In genomic region chr7:65156514-65156911, GRCm38 (mm10) we compare ENCODE assay signal across 8 mouse cellular contexts. TPM values are rescaled to one million over a fixed set of nuclear protein-coding genes. Genes with fewer than 3 reads are reported as not detected.
DNase-seq lines count a peak whose midpoint lies in the region; ATAC-seq and TF ChIP-seq lines count a peak whose summit lies in the region.

Gene Fam189a1, minus strand, starts transcription at chr7:65156570.

- H3K4me3 ChIP-seq in forebrain, embryonic 13.5 days: peak within 1 kb of the TSS; percentile 61
- H3K4me3 ChIP-seq in intestine, postnatal 0 days (ENCODE audit: low read depth, low read length): peak within 1 kb of the TSS; percentile 54
- peak within 1 kb of the TSS; percentile 33 for H3K4me3 ChIP-seq in liver, embryonic 15.5 days (replicated peaks)

- peaks cover 55% of the 10 kb centered on the region for H3K27me3 ChIP-seq in forebrain, embryonic 13.5 days
- H3K27me3 ChIP-seq in intestine, postnatal 0 days (replicated peaks; ENCODE audit: control insufficient read depth, insufficient read depth, low read length): peaks cover 36% of the 10 kb centered on the region
- H3K27me3 ChIP-seq in liver, embryonic 15.5 days: peaks cover 64% of the 10 kb centered on the region

- H3K4me1 ChIP-seq in forebrain, embryonic 13.5 days: peaks cover 14% of the 10 kb centered on the region; the same call in 1 of the 2 replicates
- no peaks in the 10 kb centered on the region for H3K4me1 ChIP-seq in intestine, postnatal 0 days (replicated peaks; ENCODE audit: control insufficient read depth, insufficient read depth, low read length)
- H3K4me1 ChIP-seq in liver, embryonic 15.5 days (replicated peaks): no peaks in the 10 kb centered on the region

- under 1% methylated on average over 45 of the region's 50 CpGs for WGBS in forebrain, embryonic 13.5 days
- WGBS in intestine, postnatal 0 days: 0% methylated on average over 40 of the region's 50 CpGs
- WGBS in liver, embryonic 15.5 days (ENCODE audit: insufficient replicate concordance): under 1% methylated on average over 49 of the region's 50 CpGs

- H3K9me3 ChIP-seq in forebrain, embryonic 13.5 days (replicated peaks): no peaks in the 10 kb centered on the region
- no peaks in the 10 kb centered on the region for H3K9me3 ChIP-seq in intestine, postnatal 0 days (ENCODE audit: control insufficient read depth)
- H3K9me3 ChIP-seq in liver, embryonic 15.5 days (replicated peaks): no peaks in the 10 kb centered on the region

- peak within 1 kb of the TSS; percentile 20 for H3K27ac ChIP-seq in forebrain, embryonic 13.5 days
- no peak within 1 kb of the TSS for H3K27ac ChIP-seq in intestine, postnatal 0 days (ENCODE audit: low read depth, low read length)
- H3K27ac ChIP-seq in liver, embryonic 15.5 days (replicated peaks): no peak within 1 kb of the TSS

- peak within 1 kb of the TSS; percentile 91 for H3K4me2 ChIP-seq in forebrain, embryonic 13.5 days
- peak within 1 kb of the TSS; percentile 87 for H3K4me2 ChIP-seq in intestine, postnatal 0 days (replicated peaks; ENCODE audit: low read depth)
- peak within 1 kb of the TSS; percentile 58 for H3K4me2 ChIP-seq in liver, embryonic 15.5 days

- ATAC-seq in forebrain, embryonic 13.5 days: peak; percentile 60
- peak; percentile 45 for ATAC-seq in intestine, postnatal 0 days
- no peak for ATAC-seq in liver, embryonic 15.5 days (ENCODE audit: insufficient read depth)
- ATAC-seq in CD4-positive, CD25-positive, alpha-beta regulatory T cell, adult 4 months: no peak

- peak; percentile 26 for DNase-seq in layer of hippocampus, adult 11-12 months (ENCODE audit: low spot score)
- no peak for DNase-seq in layer of hippocampus, adult 9-10 months (ENCODE audit: low spot score)
- DNase-seq in brain, embryonic 14.5 days (ENCODE audit: low read depth): no peak
- peak; percentile 34 for DNase-seq in right cerebral cortex, postnatal 25 days

- no peak for TF ChIP-seq CTCF in brain, embryonic 14.5 days (IDR thresholded peaks at IDR 0.05; ENCODE audit: borderline replicate concordance, extremely low read depth, insufficient read depth, insufficient read length)
- 0 out of 2 replicates have a peak, but pooled peaks have one; percentile 2 for TF ChIP-seq CTCF in intestine, postnatal 0 days (IDR thresholded peaks at IDR 0.05; ENCODE audit: low read depth)

- H3K36me3 ChIP-seq in forebrain, embryonic 13.5 days (ENCODE audit: poor library complexity, severe bottlenecking): no peaks in the 10 kb centered on the region
- no peaks in the 10 kb centered on the region for H3K36me3 ChIP-seq in intestine, postnatal 0 days (ENCODE audit: control insufficient read depth, insufficient read depth)
- H3K36me3 ChIP-seq in liver, embryonic 15.5 days (replicated peaks): no peaks in the 10 kb centered on the region

- TF ChIP-seq POLR2A in brain, embryonic 14.5 days (IDR thresholded peaks at IDR 0.05; ENCODE audit: borderline replicate concordance, extremely low read depth, insufficient read depth, insufficient read length, poor library complexity, severe bottlenecking): no peak

- peak within 1 kb of the TSS; percentile 65 for H3K9ac ChIP-seq in forebrain, embryonic 13.5 days
- H3K9ac ChIP-seq in intestine, postnatal 0 days (ENCODE audit: low read depth, low read length): no peak within 1 kb of the TSS; the same call in 1 of the 2 replicates
- H3K9ac ChIP-seq in liver, embryonic 15.5 days: no peak within 1 kb of the TSS

RNA-seq across cellular contexts. Expression of gene Fam189a1, which starts in this region (rescaled TPM):
- 25.9 and 34.3 TPM in 2 replicates for polyA plus RNA-seq in brain, embryonic 14.5 days (2012; rRNA removed)
- polyA plus RNA-seq in forebrain, embryonic 13.5 days (2015; fragmentation: Nextera tagmentation; extraction: Ambion mirVana): 3.0 and 3.8 TPM in 2 replicates
- polyA plus RNA-seq in intestine, postnatal 0 days (2015; fragmentation: Nextera tagmentation; extraction: Ambion mirVana): 0.66 and 0.82 TPM in 2 replicates
- not detected in 2 replicates for polyA plus RNA-seq in liver, embryonic 15.5 days (2015; fragmentation: Nextera tagmentation; extraction: Ambion mirVana)
- polyA plus RNA-seq in CD4-positive, CD25-positive, alpha-beta regulatory T cell, adult 4 months (2017; shearing (Covaris generic)): 1 to 10 TPM in 1 of 2 experiments, not detected in 1; 1.1 TPM

Comparison
In these comparisons a context has a peak if more than half of its experiments do, and no peak if none do; other contexts are left out.
1. DNase-seq: peak in layer of hippocampus, adult 11-12 months (single experiment) and right cerebral cortex, postnatal 25 days (single experiment); none in layer of hippocampus, adult 9-10 months (single experiment) and brain, embryonic 14.5 days (single experiment).
2. Peak in ATAC-seq, H3K4me3 ChIP-seq and H3K4me2 ChIP-seq in intestine, postnatal 0 days; RNA of the gene not detected or under 1 TPM.
3. Peak in every context shown above with its lines, with median percentiles within 50 percentile points of each other: H3K4me2 ChIP-seq and H3K4me3 ChIP-seq.